Mouse (Mus musculus) heart, embryonic 15.5 days (tissue): Measurements from ENCODE around the gene Smurf1. TPM values are rescaled to one million over a fixed set of nuclear protein-coding genes. Genes with fewer than 3 reads are reported as not detected.

Experiments used
- ATAC-seq: fragments of 200-750 bp; cut with Nextera tagmentation; replicated peaks from 2 replicates; pipeline ENCODE4 v1.8.0; 2017; ENCODE audit warnings: low read depth, moderate TSS enrichment; ENCODE audit not compliant: insufficient number of reproducible peaks, insufficient read depth, low FRiP score
- H3K27ac ChIP-seq: fragments of 300-500 bp; sonication (generic); 2 replicates; pipeline ENCODE4 v1.5.1; 2015; ENCODE audit warnings: mild to moderate bottlenecking, inconsistent platforms
- H3K27me3 ChIP-seq: fragments of 300-500 bp; sonication (generic); 2 replicates; pipeline ENCODE4 v1.6.1; 2015; ENCODE audit warnings: inconsistent platforms
- H3K36me3 ChIP-seq: fragments of 300-500 bp; sonication (generic); 2 replicates; pipeline ENCODE4 v1.6.1; 2015; ENCODE audit warnings: mild to moderate bottlenecking, inconsistent platforms
- H3K4me1 ChIP-seq: fragments of 300-500 bp; sonication (generic); replicated peaks from 2 replicates; pipeline ENCODE4 v1.6.1; 2015; ENCODE audit warnings: inconsistent platforms
- H3K4me2 ChIP-seq: fragments of 300-500 bp; sonication (generic); 2 replicates; pipeline ENCODE4 v1.6.1; 2015; ENCODE audit warnings: inconsistent platforms, mild to moderate bottlenecking, moderate library complexity
- H3K4me3 ChIP-seq: fragments of 300-500 bp; sonication (generic); 2 replicates; pipeline ENCODE4 v1.5.1; 2015; ENCODE audit warnings: mild to moderate bottlenecking, inconsistent platforms
- H3K9ac ChIP-seq: fragments of 300-500 bp; sonication (generic); 2 replicates; pipeline ENCODE4 v1.6.1; 2015; ENCODE audit warnings: mild to moderate bottlenecking, inconsistent platforms
- H3K9me3 ChIP-seq: fragments of 300-500 bp; sonication (generic); replicated peaks from 2 replicates; pipeline ENCODE4 v1.6.1; 2016; ENCODE audit warnings: inconsistent platforms
- WGBS: fragments of 180-500 bp; shearing (Covaris S2); methylation state at CpG from one replicate; pipeline ENCODE4 v1.1.7; 2015; ENCODE audit warnings: mixed read lengths; 5-methylcytosine and 5-hydroxymethylcytosine counted together
- polyA plus RNA-seq: library from polyadenylated mRNA; unstranded; fragments of >200 nt; fragmentation: Nextera tagmentation; extraction: Ambion mirVana; gene quantifications from 2 replicates; pipeline ENCODE4 v1.2.1, GENCODE M21; 2015

Gene Smurf1
- polyA plus RNA-seq, 1 experiment from 2014 or later: 11.3 TPM

DNA sequence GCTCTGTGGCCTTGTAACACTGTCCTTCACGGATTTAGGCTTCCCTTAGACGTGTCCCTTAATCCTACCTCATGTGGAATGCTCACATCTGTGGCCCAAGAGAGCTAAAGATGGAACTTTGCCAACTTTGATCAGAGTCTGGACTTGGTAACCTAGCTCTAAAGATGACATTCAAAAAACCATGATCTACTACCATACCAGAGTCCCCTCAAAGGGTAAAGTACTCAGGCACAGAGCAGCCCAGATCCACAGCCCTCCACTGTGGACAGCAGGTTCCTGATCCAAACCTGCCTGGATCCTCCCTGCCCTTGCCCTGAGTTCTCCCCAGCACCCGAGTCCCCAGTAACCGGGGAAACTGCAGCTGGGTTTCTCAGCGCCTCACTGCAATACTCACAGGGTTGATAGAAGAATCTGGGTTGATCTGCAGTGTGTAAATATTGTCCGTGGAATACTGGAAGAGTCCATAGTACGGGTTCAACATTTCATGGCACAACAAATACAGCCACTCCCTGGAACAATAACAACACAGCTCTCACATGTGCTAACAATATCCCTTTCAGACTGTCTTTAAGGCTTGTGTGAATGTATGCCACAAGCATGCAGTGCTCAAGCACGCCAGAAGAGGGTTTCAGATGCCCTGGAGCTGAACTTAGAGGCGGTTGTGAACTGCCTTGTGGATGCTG lies 79.5 kb downstream of the Smurf1 start:
- Histone ChIP-seq H3K9me3 (no peaks in the 10 kb centered on the region), H3K4me3 (no peak overlapping the region), H3K4me1 (peaks cover 6% of the 10 kb centered on the region), H3K36me3 (peaks cover 88% of the 10 kb centered on the region), H3K27me3 (no peaks in the 10 kb centered on the region), H3K27ac (no peak overlapping the region), H3K4me2 (no peak overlapping the region), H3K9ac (no peak overlapping the region)
- no peak for ATAC-seq
- WGBS: 88% methylated on average over 9 of the region's 9 CpGs

DNA sequence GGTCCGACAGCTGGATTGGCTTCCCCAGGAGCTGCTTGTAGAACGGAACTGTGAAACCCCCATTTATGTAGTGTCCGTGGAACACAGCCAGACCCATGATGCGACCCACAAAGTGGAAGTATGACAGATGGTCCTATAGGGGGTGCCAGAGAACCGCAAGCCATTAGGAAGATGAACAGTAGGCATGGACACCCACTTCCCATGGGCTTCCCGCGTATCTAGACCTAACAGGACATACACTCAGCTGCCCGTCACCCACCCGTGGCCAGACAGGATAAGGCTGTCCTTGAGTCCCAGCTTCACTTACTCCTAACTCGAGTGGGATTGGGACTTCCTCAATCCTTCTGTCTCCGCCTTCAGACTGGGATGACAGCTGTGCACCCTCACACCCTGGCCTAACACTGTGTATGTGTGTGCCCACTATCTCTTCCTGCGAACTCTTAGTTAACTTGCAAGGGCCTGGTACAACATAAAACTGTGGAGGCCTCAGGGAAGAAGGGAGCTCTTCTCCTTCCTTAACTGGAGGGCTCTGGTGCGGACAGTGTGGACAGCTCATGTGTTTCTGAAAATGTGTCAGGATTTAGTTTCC lies 80.9 kb downstream of the Smurf1 start:
- peak; percentile 25 for ATAC-seq
- no peaks in the 10 kb centered on the region for H3K9me3 ChIP-seq
- H3K9ac ChIP-seq: no peak overlapping the region
- peaks cover 6% of the 10 kb centered on the region for H3K4me1 ChIP-seq
- H3K4me2 ChIP-seq: no peak overlapping the region
- no peak overlapping the region for H3K27ac ChIP-seq
- H3K4me3 ChIP-seq: no peak overlapping the region
- 74% methylated on average over 13 of the region's 13 CpGs for WGBS
- peaks cover 88% of the 10 kb centered on the region for H3K36me3 ChIP-seq
- no peaks in the 10 kb centered on the region for H3K27me3 ChIP-seq

DNA sequence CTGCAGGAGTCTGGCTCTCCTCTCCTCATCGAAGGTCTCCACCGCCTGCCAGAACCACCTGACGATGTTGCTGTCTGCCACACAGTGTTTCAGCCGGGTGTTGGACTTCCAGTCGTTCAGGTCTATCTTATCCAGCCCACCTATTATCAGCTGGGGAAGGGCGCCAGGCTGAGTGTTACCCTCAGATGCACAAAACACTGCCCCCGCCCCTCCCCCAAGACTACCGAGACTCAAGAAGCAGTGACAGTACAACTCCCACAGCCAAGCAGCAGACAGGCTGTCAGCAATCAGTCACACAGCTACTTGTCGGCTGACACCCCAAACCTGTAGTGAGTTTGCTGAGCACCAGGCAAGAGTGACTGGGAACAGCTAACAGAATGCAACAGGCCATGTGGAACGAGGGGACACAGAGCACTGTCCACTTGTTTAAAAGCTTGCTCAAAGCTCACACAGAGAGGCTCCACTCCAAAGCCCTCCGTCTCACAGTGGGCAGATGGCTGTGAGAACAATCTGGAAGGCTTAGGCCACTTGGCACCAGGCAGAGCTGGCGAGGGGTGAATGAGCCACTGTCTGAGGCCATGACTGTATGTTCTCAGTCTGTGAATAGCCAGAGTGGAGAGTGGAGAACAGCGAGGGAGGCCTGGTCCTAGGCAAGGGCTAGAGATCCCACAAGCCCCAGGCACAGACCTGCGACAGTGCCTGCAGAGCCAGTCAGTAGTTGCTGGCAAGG lies 83.8 kb downstream of the Smurf1 start:
- Histone ChIP-seq H3K4me1 (peaks cover 6% of the 10 kb centered on the region), H3K27ac (no peak overlapping the region), H3K4me2 (no peak overlapping the region), H3K9me3 (no peaks in the 10 kb centered on the region), H3K9ac (no peak overlapping the region), H3K4me3 (no peak overlapping the region), H3K27me3 (no peaks in the 10 kb centered on the region), H3K36me3 (peaks cover 70% of the 10 kb centered on the region)
- WGBS: 47% methylated on average over 14 of the region's 14 CpGs
- 0 out of 2 replicates have a peak, but pooled peaks have one; percentile 27 for ATAC-seq

DNA sequence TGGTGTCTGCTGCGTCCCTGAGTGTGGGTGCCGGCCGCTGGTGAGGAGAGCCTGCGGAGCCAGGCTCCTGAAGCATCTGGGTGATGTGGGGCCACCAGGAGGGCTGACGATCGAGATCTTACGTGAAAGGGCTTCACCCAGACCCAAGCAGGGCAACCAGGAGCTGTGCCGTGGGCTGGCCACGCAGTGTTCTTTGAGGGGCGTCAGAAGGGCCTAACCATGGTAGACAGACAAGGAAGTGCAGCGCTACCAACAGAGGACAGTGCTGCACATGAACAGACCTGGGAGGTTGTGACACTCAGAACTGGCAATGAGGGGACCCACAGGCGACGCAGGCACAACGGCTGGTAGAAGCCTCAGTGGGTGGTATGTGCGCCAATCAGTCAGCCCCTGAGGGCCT lies 88.6 kb downstream of the Smurf1 start:
- Histone ChIP-seq H3K36me3 (peaks cover 36% of the 10 kb centered on the region), H3K9ac (no peak overlapping the region), H3K4me1 (peaks cover 5% of the 10 kb centered on the region), H3K27me3 (no peaks in the 10 kb centered on the region), H3K9me3 (no peaks in the 10 kb centered on the region), H3K4me3 (no peak overlapping the region), H3K27ac (no peak overlapping the region), H3K4me2 (no peak overlapping the region)
- WGBS: 90% methylated on average over 15 of the region's 15 CpGs
- no peak for ATAC-seq

DNA sequence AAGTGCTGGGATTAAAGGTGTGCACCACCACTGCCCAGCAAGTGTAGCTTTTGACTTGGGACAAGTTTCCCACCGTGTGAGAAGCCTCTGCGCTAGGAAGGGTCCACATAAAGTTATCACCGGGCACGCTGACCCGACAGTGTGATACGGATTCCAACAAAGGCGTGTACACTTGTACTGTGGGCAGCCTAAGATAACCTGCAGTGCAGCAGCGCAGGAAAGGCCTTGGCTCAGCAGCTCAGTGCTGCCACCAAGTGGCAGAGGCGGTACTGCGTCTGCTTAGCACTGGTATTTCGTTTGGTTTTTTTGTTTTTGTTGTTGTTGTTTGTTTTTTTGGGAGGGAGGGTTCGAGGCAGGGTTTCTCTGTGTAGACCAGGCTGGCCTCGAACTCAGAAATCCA lies 89.8 kb downstream of the Smurf1 start:
- no peak for ATAC-seq
- H3K4me3 ChIP-seq: no peak overlapping the region
- no peak overlapping the region for H3K4me2 ChIP-seq
- H3K27me3 ChIP-seq: no peaks in the 10 kb centered on the region
- 5% methylated on average over 13 of the region's 13 CpGs for WGBS
- H3K36me3 ChIP-seq: peaks cover 24% of the 10 kb centered on the region
- no peak overlapping the region for H3K27ac ChIP-seq
- no peaks in the 10 kb centered on the region for H3K9me3 ChIP-seq
- H3K9ac ChIP-seq: no peak overlapping the region
- H3K4me1 ChIP-seq: peaks cover 3% of the 10 kb centered on the region; the same call in 1 of the 2 replicates

DNA sequence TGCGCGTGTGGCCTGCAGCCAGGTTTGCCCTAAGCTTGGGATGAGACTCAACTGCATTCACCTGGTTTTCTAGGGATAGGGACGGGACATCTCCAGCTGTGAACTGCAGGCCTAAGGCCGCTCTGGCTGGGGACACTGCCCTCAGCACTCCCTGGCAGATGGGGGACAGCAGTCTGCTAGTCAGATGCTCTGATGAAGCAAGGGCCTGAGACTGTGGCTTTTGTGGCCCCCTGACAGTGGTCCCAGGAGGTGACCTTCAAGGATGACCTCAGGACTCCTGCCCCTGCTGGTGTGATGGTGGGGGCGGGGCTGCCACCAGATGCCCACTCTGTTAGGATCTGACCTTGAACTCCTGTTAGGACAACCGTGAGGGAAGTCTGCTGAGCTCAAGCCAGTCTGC lies 90.4 kb downstream of the Smurf1 start:
- 81% methylated on average over 6 of the region's 6 CpGs for WGBS
- no peak overlapping the region for H3K9ac ChIP-seq
- H3K36me3 ChIP-seq: peaks cover 20% of the 10 kb centered on the region
- no peak for ATAC-seq
- H3K27me3 ChIP-seq: no peaks in the 10 kb centered on the region
- H3K4me1 ChIP-seq: peaks cover 3% of the 10 kb centered on the region; the same call in 1 of the 2 replicates
- H3K4me3 ChIP-seq: no peak overlapping the region
- no peak overlapping the region for H3K27ac ChIP-seq
- H3K9me3 ChIP-seq: no peaks in the 10 kb centered on the region
- no peak overlapping the region for H3K4me2 ChIP-seq

DNA sequence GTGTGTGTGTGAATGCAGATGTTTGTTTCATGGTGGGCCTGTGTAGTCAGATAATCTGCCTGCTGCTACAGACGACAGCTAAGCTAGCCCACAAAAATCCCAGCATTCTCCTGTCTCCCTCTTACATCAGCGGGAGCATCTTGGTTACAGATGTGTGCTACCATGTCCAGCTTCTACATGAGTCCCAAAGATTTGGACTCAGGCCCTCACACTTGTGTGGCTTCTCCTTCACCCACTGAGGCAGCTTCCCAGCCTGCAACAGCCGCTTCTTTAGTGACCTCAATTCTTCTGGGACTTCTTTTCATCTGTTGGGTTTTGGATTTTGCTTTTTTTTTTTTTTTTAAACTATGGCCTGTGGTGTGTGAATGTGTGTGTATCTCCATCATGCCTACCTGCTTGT lies 92.8 kb downstream of the Smurf1 start:
- H3K4me2 ChIP-seq: no peak overlapping the region
- H3K36me3 ChIP-seq: peaks cover 4% of the 10 kb centered on the region; the same call in 1 of the 2 replicates
- H3K4me3 ChIP-seq: no peak overlapping the region
- no peak for ATAC-seq
- H3K9me3 ChIP-seq: no peaks in the 10 kb centered on the region
- 77% methylated on average over 3 of the region's 3 CpGs for WGBS
- no peaks in the 10 kb centered on the region for H3K27me3 ChIP-seq
- no peak overlapping the region for H3K27ac ChIP-seq
- no peak overlapping the region for H3K9ac ChIP-seq
- peaks cover 3% of the 10 kb centered on the region; the same call in 1 of the 2 replicates for H3K4me1 ChIP-seq

DNA sequence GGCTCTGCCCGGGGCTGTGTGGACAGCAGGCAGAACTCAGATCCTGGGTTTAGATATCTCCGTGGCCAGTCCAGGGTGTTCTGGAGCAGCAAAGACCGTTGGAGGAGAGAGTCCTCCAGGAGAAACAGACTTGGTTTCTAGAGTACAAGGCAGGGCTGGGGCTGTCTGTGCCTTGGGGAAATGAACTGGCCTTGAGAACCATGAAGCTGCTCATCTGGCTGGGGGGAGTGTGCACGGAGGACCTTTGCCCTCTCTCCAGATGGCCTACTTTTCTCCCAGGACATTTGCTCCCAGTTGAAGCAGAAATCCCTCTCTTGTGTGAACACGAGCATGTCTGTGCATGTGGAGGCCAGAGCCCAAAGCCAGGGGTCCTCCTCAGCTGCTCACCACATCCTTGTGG lies 93.3 kb downstream of the Smurf1 start:
- no peak for ATAC-seq
- Histone ChIP-seq H3K4me3 (no peak overlapping the region), H3K36me3 (peaks cover 4% of the 10 kb centered on the region; the same call in 1 of the 2 replicates), H3K4me2 (no peak overlapping the region), H3K4me1 (peaks cover 3% of the 10 kb centered on the region; the same call in 1 of the 2 replicates), H3K27ac (no peak overlapping the region), H3K9ac (no peak overlapping the region), H3K27me3 (no peaks in the 10 kb centered on the region), H3K9me3 (no peaks in the 10 kb centered on the region)
- 70% methylated on average over 5 of the region's 5 CpGs for WGBS

DNA sequence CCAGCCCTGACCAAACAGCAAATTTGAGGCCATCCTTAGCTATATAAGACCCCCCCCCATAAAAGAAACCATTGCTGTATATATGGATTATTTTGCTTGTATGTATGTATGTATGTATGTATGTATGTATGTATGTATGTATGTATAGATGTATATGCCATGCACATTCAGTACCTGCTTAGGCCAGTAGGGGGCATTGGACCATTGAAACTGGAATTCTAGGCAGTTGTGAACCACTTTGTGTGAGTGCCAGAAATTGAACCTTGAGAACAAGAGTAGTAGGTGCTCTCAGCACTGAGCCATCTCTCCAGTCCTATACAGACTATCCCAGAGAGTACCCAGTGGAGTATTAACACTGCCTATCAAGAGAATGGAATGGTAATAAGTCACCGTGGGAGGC lies 93.9 kb downstream of the Smurf1 start:
- WGBS: 90% methylated on average over 1 of the region's 1 CpGs
- H3K27me3 ChIP-seq: no peaks in the 10 kb centered on the region
- H3K27ac ChIP-seq: no peak overlapping the region
- H3K4me3 ChIP-seq: no peak overlapping the region
- peaks cover 8% of the 10 kb centered on the region; the same call in 1 of the 2 replicates for H3K4me1 ChIP-seq
- H3K9me3 ChIP-seq: no peaks in the 10 kb centered on the region
- no peak for ATAC-seq
- peaks cover 3% of the 10 kb centered on the region; the same call in 1 of the 2 replicates for H3K36me3 ChIP-seq
- no peak overlapping the region for H3K9ac ChIP-seq
- no peak overlapping the region for H3K4me2 ChIP-seq

DNA sequence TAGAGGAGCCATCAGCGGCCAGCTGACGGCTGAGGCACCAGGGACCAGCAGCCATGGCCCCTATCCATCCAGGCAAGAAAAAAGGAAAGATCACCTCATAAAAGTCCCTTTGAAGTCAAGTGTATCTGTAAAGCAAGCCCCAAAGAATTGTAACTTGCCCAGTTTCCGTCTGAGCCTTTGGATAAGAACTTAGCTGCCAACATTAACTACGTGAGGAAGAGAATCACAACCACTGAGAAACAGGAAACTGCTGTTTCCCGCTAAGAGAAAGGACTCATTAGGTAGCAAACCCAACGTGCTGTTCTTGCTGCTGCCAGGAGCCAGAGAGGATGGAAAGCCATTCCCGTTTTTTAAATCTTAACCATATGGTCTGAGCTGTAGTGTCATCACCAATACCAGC lies 94.9 kb downstream of the Smurf1 start:
- Histone ChIP-seq H3K27ac (peak overlapping the region; percentile 69), H3K4me1 (peaks cover 11% of the 10 kb centered on the region; the same call in 1 of the 2 replicates), H3K4me2 (no peak overlapping the region), H3K27me3 (no peaks in the 10 kb centered on the region), H3K36me3 (no peaks in the 10 kb centered on the region), H3K9me3 (no peaks in the 10 kb centered on the region), H3K4me3 (no peak overlapping the region), H3K9ac (no peak overlapping the region)
- 55% methylated on average over 7 of the region's 7 CpGs for WGBS
- no peak for ATAC-seq

DNA sequence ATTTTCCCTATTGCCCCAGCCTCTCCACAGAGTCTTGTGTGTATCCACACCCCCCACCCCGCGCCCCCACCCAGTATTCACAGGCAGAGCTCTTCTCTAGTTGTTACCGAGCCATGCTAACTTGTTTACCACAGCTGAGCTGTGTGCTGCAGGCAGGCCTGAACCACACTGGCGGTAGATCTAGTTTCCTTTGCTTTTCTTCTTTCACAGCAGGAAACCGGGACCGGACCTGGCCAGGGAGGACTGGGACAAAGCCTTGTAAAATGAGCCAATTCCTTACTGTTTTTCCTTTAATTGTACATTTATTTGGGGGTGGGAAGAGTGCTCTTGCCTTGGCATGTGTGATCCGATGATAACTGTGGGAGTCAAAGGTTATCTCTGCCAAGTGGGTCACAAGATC lies 96.2 kb downstream of the Smurf1 start:
- Histone ChIP-seq H3K9ac (no peak overlapping the region), H3K27ac (peak overlapping the region; percentile 69; the same call in 1 of the 2 replicates), H3K4me3 (no peak overlapping the region), H3K27me3 (no peaks in the 10 kb centered on the region), H3K9me3 (no peaks in the 10 kb centered on the region), H3K36me3 (no peaks in the 10 kb centered on the region), H3K4me2 (no peak overlapping the region), H3K4me1 (peaks cover 9% of the 10 kb centered on the region; the same call in 1 of the 2 replicates)
- no peak for ATAC-seq
- WGBS: 74% methylated on average over 7 of the region's 7 CpGs
